Mouse (Mus musculus) liver, embryonic 14.5 days (tissue): ENCODE measurements at regions not wholly inside any gene's neighbourhood (a gene's known extent, or its start where the extent isn't known, plus 50 kb on each side); places are given as distances from the start of the nearest gene placed in this dataset.

Experiments used
- ATAC-seq: fragments of 200-750 bp; cut with Nextera tagmentation; 2 replicates; pipeline ENCODE4 v1.8.0; 2017; ENCODE audit warnings: moderate number of reproducible peaks, mild to moderate bottlenecking, moderate library complexity; ENCODE audit not compliant: insufficient read depth
- DNase-seq, 3 experiments: peaks; one replicate each; pipeline ENCODE4 v3.0.0-alpha.2; 2012 to 2013; ENCODE audit warnings: low read depth in 3 of 3, low spot score in 3 of 3
- H3K27ac ChIP-seq: fragments of 300-500 bp; sonication (generic); 2 replicates; pipeline ENCODE4 v1.5.1; 2014; ENCODE audit warnings: moderate library complexity, mild to moderate bottlenecking, control low read depth, inconsistent platforms
- H3K27me3 ChIP-seq: fragments of 300-500 bp; sonication (generic); 2 replicates; pipeline ENCODE4 v1.6.1; 2014; ENCODE audit warnings: mild to moderate bottlenecking, low read length, moderate library complexity; ENCODE audit not compliant: control insufficient read depth, insufficient read depth
- H3K36me3 ChIP-seq: fragments of 300-500 bp; sonication (generic); replicated peaks from 2 replicates; pipeline ENCODE4 v1.6.1; 2014; ENCODE audit warnings: low read depth; ENCODE audit not compliant: control insufficient read depth, insufficient read depth
- H3K4me1 ChIP-seq, 2 experiments: fragments of 200-500 bp in 1 of 2; fragments of 300-500 bp in 1 of 2; sonication (generic) in 1 of 2; replicated peaks; 2 replicates each; pipeline ENCODE4 v1.6.1; 2012 to 2014; ENCODE audit warnings: antibody characterized with exemption in 1 of 2, inconsistent platforms in 1 of 2, low read length in 1 of 2; ENCODE audit not compliant: control insufficient read depth in 2 of 2, insufficient read depth in 2 of 2
- H3K4me2 ChIP-seq: fragments of 300-500 bp; sonication (generic); 2 replicates; pipeline ENCODE4 v1.6.1; 2014; ENCODE audit warnings: low read depth, mild to moderate bottlenecking, control low read depth, moderate library complexity
- H3K4me3 ChIP-seq, 2 experiments: fragments of 200-500 bp in 1 of 2; fragments of 300-500 bp in 1 of 2; sonication (generic) in 1 of 2; 2 replicates each; pipeline ENCODE4 v1.5.1; 2012 to 2014; ENCODE audit warnings: low read depth in 2 of 2, low read length in 2 of 2, mild to moderate bottlenecking in 2 of 2, control low read depth in 1 of 2, inconsistent platforms in 1 of 2, moderate library complexity in 1 of 2; ENCODE audit not compliant: insufficient read depth in 1 of 2
- H3K9ac ChIP-seq: fragments of 300-500 bp; sonication (generic); replicated peaks from 2 replicates; pipeline ENCODE4 v1.6.1; 2014; ENCODE audit warnings: mild to moderate bottlenecking, control low read depth, moderate library complexity
- H3K9me3 ChIP-seq: fragments of 300-500 bp; sonication (generic); 2 replicates; pipeline ENCODE4 v1.6.1; 2016; ENCODE audit warnings: low read length, mixed read lengths; ENCODE audit not compliant: control insufficient read depth
- CTCF ChIP-seq: IDR thresholded peaks from 2 replicates; pipeline ENCODE4 v1.5.1; 2016; ENCODE audit warnings: antibody characterized with exemption, low read depth, control low read depth
- EP300 ChIP-seq: IDR thresholded peaks from 2 replicates; pipeline ENCODE4 v1.6.1; 2016; ENCODE audit warnings: antibody characterized with exemption, low read depth
- WGBS: fragments of 180-500 bp; shearing (Covaris S2); extraction: QIAGEN DNeasy Blood & Tissue Kit; methylation state at CpG from one replicate; pipeline ENCODE4 v1.1.7; 2014; ENCODE audit not compliant: insufficient replicate concordance; 5-methylcytosine and 5-hydroxymethylcytosine counted together

DNA sequence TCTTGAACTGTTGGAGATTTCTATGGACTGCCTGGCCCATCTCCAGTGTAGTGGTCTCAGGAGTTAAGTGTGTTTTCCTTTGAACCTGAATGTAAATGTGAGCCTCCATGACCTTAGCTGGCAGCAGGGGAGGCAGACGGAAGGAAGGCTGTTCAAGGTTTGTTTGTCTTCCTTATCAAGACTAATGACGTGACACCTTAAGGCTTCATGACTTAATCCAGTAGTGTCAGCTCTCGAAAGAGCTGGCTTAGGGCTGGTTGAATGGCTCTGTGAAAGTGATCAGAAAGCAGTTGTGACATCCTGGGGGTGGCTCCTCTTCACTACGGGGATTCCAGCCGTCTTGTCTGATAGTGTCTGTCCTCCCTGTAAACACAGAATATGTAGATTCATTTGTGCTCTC is 166.0 kb upstream of the Ubr2 start:
- Histone ChIP-seq H3K36me3 (no peaks in the 10 kb centered on the region), H3K9me3 (no peaks in the 10 kb centered on the region), H3K9ac (no peak overlapping the region), H3K4me3 (no peak overlapping the region), H3K4me2 (no peak overlapping the region), H3K27me3 (no peaks in the 10 kb centered on the region), H3K27ac (no peak overlapping the region), H3K4me1 (peaks cover 0 to 10% of the 10 kb centered on the region in 2 experiments; a peak in 3 of 4 replicates)
- 40% methylated on average over 5 of the region's 5 CpGs for WGBS
- TF ChIP-seq EP300, result no peak
- DNase-seq (no peak), ATAC-seq (no peak)

DNA sequence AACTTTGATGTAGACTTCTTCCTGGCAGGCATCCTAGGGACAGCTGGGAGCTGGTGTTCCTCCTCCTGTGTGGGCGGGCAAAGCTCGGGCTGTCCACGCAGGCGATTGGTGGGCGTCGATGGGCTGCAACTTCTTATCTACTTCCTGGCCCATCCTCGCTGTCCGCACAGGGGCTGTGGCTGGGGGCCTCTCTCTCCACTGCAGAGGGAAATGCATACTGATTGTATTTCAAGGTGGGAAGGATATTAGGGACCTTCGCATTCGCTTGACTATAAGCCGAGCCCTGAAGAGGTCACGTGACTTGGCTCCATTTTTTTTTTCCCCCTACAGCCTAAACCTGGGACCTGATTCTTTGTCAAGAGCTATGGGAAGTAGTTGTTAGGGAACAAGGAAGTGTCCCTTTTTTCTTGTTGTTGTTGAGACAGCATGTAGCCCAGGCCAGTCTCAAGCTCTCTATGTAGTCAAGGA is 164.4 kb upstream of the Ubr2 start:
- H3K9me3 ChIP-seq, result no peaks in the 10 kb centered on the region
- 5% methylated on average over 12 of the region's 12 CpGs for WGBS
- peaks cover 0 to 10% of the 10 kb centered on the region in 2 experiments; a peak in 3 of 4 replicates for H3K4me1 ChIP-seq
- H3K4me3 ChIP-seq, result peak overlapping the region; percentile 37 to 51; a peak in 3 of 4 replicates
- no peaks in the 10 kb centered on the region for H3K36me3 ChIP-seq
- H3K9ac ChIP-seq, result no peak overlapping the region
- no peaks in the 10 kb centered on the region for H3K27me3 ChIP-seq
- peak overlapping the region; percentile 53 for H3K4me2 ChIP-seq
- DNase-seq (peak; percentile 19 to 34 (median 26)), ATAC-seq (peak; percentile 64; the same call in 1 of the 2 replicates)
- H3K27ac ChIP-seq, result no peak overlapping the region
- TF ChIP-seq CTCF (no peak), EP300 (no peak)

DNA sequence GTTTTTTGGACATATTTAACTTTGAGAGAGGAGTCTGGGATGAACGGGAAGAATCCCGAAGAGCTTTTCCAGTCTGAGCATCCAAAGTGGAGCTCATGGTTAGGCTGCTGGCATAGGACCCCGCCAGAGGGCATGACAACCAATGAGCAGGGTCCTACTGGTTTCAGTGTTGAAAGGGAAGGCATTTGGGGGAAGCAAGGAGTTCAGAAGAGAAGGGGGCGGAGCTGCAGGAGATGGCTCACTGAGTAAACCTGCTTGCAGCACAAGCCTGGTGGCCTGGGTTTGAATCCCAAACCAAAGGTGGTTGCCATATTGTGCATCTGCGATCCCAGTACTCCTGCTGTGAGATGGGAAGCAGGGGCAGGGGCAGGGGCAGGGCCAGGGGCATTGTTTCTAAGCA is 161.4 kb upstream of the Ubr2 start:
- TF ChIP-seq EP300, result no peak
- no peak for TF ChIP-seq CTCF
- no peak for DNase-seq
- Histone ChIP-seq H3K4me3 (no peak overlapping the region), H3K27ac (no peak overlapping the region), H3K27me3 (no peaks in the 10 kb centered on the region), H3K9me3 (no peaks in the 10 kb centered on the region), H3K9ac (no peak overlapping the region), H3K4me1 (peaks cover 0 to 6% of the 10 kb centered on the region in 2 experiments; a peak in 3 of 4 replicates), H3K4me2 (no peak overlapping the region), H3K36me3 (no peaks in the 10 kb centered on the region)
- ATAC-seq, result no peak
- WGBS, result 68% methylated on average over 5 of the region's 5 CpGs

DNA sequence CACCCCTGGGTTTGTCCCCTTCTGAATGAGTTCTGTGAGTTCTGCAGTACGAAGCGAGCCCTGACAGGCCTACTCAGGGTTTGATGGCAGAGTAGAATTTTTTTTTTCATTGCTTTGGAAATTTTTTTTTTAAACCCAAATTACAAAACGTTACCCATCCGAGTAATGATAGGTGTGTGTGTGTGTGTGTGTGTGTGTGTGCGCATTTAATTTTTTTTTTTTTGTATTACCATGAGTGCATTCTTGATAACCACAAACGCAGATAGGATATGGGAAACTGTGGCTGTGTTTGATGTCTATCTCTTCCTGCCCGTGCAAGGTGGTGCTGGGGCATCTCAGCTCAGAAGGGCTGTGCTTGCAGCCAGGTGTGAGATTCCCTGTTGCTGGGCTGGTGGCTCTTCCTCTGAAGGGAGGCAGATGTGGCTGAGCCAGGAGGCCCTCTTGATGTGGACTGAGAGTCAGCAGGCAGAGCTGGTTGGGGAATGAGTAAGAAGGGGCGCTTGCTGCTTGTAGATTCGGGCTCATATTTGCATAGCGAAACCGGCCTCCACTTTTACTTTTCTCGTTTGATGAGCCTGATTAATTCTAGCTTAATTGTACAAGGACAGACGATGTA is 160.7 kb upstream of the Ubr2 start:
- no peaks in the 10 kb centered on the region for H3K27me3 ChIP-seq
- peaks cover 0 to 6% of the 10 kb centered on the region in 2 experiments; a peak in 3 of 4 replicates for H3K4me1 ChIP-seq
- TF ChIP-seq CTCF (no peak), EP300 (no peak)
- DNase-seq (no peak), ATAC-seq (no peak)
- 54% methylated on average over 13 of the region's 13 CpGs for WGBS
- H3K36me3 ChIP-seq, result no peaks in the 10 kb centered on the region
- H3K9ac ChIP-seq, result no peak overlapping the region
- H3K9me3 ChIP-seq, result no peaks in the 10 kb centered on the region
- H3K27ac ChIP-seq, result no peak overlapping the region
- no peak overlapping the region for H3K4me2 ChIP-seq
- no peak overlapping the region for H3K4me3 ChIP-seq

DNA sequence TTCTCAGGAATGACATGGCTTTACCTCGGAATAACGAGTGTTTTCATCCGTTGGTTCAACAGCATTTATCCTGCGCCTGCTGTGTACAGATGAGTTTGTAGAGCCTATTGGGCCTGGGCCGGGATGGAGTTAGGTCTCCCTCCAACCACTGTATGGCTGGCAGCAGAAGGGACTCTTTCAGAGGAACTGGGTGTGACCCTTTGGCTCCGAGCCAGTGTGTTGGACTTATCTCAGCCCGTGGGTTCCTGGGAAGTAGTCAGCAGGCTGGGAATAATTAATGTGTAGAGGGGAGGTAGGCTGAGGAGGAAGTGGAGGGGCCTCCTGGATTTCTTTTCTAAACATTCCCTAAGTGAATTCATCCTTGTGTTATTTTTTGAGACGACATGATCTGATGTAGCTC is 157.7 kb upstream of the Ubr2 start:
- no peak overlapping the region for H3K9ac ChIP-seq
- no peaks in the 10 kb centered on the region for H3K36me3 ChIP-seq
- no peak for DNase-seq
- 58% methylated on average over 8 of the region's 8 CpGs for WGBS
- no peaks in the 10 kb centered on the region for H3K9me3 ChIP-seq
- H3K4me3 ChIP-seq, result no peak overlapping the region
- H3K27me3 ChIP-seq, result no peaks in the 10 kb centered on the region
- TF ChIP-seq CTCF (no peak), EP300 (no peak)
- no peak overlapping the region for H3K27ac ChIP-seq
- no peak overlapping the region for H3K4me2 ChIP-seq
- H3K4me1 ChIP-seq, result no peaks in the 10 kb centered on the region
- no peak for ATAC-seq
